Mouse (Mus musculus): Measurements from ENCODE around the gene Pik3ap1. TPM values are rescaled to one million over a fixed set of nuclear protein-coding genes. Genes with fewer than 3 reads are reported as not detected.
A peak's percentile ranks its signal among the peaks of the same experiment; 100 is the strongest.

The Pik3ap1 gene
- polyA plus RNA-seq, 1 experiment from 2014 or later = 1.6 TPM

DNA sequence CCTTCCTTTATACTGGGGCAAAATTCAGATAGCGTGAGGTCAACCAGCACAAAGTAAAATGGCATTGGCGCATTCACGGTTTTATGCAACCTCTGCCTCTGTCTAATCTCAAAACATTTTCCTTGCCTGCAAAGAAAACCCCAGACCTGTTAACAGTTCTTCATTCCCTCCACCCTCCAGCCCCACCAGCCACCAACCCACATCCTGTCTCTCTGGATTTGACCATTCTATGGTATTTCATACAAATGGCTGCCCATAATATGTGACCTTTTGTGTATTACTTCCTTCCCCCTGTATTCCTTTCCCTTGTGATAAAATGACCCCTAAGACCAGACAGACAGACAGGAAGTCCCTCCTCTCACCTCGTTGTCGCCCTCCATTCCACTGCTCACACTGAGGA lies 102.2 kb downstream of the Pik3ap1 start:
- no peak overlapping the region for H3K4me2 ChIP-seq (replicated peaks; ENCODE audit: low read depth, low read length)
- ATAC-seq (ENCODE audit: low FRiP score, low TSS enrichment) = no peak
- no peaks in the 10 kb centered on the region for H3K4me1 ChIP-seq (ENCODE audit: control insufficient read depth, insufficient read depth, low read length)
- H3K36me3 ChIP-seq (ENCODE audit: control insufficient read depth, insufficient read depth, low read length) = no peaks in the 10 kb centered on the region
- WGBS = 67% methylated on average over 5 of the region's 5 CpGs
- H3K27ac ChIP-seq (ENCODE audit: low read depth, low read length) = no peak overlapping the region
- 0 out of 2 replicates have a peak, but pooled peaks cover 5% of the 10 kb centered on the region for H3K27me3 ChIP-seq (ENCODE audit: control insufficient read depth, insufficient read depth, low read length)
- H3K4me3 ChIP-seq (ENCODE audit: low read length) = no peak overlapping the region
- no peak overlapping the region for H3K9ac ChIP-seq (ENCODE audit: low read depth, low read length)
- H3K9me3 ChIP-seq (ENCODE audit: control insufficient read depth, low read length) = no peaks in the 10 kb centered on the region

GRCm38 (mm10) chr19:41282216-41282615 lies 102.7 kb downstream of the Pik3ap1 start:
- H3K9me3 ChIP-seq (ENCODE audit: control insufficient read depth, low read length) = no peaks in the 10 kb centered on the region
- no peaks in the 10 kb centered on the region for H3K36me3 ChIP-seq (ENCODE audit: control insufficient read depth, insufficient read depth, low read length)
- no peak for ATAC-seq (ENCODE audit: low FRiP score, low TSS enrichment)
- 0 out of 2 replicates have a peak, but pooled peaks cover 5% of the 10 kb centered on the region for H3K27me3 ChIP-seq (ENCODE audit: control insufficient read depth, insufficient read depth, low read length)
- H3K4me2 ChIP-seq (replicated peaks; ENCODE audit: low read depth, low read length) = no peak overlapping the region
- no peaks in the 10 kb centered on the region for H3K4me1 ChIP-seq (ENCODE audit: control insufficient read depth, insufficient read depth, low read length)
- no peak overlapping the region for H3K4me3 ChIP-seq (ENCODE audit: low read length)
- 92% methylated on average over 4 of the region's 4 CpGs for WGBS
- H3K27ac ChIP-seq (ENCODE audit: low read depth, low read length) = no peak overlapping the region
- H3K9ac ChIP-seq (ENCODE audit: low read depth, low read length) = no peak overlapping the region

DNA sequence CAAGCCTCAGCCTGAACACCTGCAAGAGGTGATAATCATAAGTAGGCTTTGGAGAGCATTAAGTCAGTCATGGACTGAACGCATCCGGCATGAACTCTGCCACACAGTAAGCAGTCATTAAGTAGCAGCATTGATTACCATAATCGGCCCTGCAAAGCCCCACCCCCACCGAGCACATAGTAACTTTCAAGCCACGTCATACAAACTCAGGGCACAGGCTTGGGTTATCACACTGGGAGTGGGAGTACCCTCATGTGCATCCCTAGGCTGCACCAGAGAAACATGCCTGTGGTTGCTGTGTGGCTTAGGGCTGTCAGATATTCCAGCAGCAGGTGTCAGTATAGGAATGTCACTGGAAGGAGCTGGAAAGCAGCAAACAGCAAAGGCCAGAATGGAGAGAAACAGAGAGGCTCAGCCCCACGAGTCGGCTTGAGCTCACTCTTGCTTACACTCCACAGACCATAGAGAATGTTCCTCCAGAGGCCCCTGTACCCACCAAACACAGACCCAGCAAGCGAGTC lies 105.1 kb downstream of the Pik3ap1 start:
- 71% methylated on average over 8 of the region's 8 CpGs for WGBS
- H3K4me1 ChIP-seq (ENCODE audit: control insufficient read depth, insufficient read depth, low read length) = no peaks in the 10 kb centered on the region
- no peaks in the 10 kb centered on the region for H3K9me3 ChIP-seq (ENCODE audit: control insufficient read depth, low read length)
- no peaks in the 10 kb centered on the region for H3K36me3 ChIP-seq (ENCODE audit: control insufficient read depth, insufficient read depth, low read length)
- H3K9ac ChIP-seq (ENCODE audit: low read depth, low read length) = no peak overlapping the region
- no peaks in the 10 kb centered on the region for H3K27me3 ChIP-seq (ENCODE audit: control insufficient read depth, insufficient read depth, low read length)
- H3K27ac ChIP-seq (ENCODE audit: low read depth, low read length) = no peak overlapping the region
- no peak overlapping the region for H3K4me2 ChIP-seq (replicated peaks; ENCODE audit: low read depth, low read length)
- ATAC-seq (ENCODE audit: low FRiP score, low TSS enrichment) = no peak
- no peak overlapping the region for H3K4me3 ChIP-seq (ENCODE audit: low read length)

DNA sequence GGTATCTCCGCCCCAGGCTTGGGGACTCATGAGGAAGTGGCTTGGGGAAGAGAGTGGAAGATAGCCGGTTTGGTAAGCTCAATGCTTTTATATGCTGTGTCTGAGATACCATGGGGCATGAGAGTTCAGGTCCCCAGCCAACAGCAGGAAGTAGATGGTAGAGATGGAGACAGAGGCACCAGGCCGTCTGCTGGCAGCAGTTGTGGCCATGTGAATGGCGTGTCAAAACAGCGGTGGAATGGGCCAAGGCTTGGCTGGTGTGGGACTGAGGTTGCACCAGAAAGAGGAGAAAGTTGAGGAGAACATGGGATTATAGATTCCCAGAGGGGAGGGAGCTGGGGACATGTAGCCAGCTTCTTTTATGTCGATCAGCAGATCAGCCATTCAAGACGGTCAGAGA lies 106.3 kb downstream of the Pik3ap1 start:
- no peaks in the 10 kb centered on the region for H3K9me3 ChIP-seq (ENCODE audit: control insufficient read depth, low read length)
- no peak overlapping the region for H3K9ac ChIP-seq (ENCODE audit: low read depth, low read length)
- no peaks in the 10 kb centered on the region for H3K36me3 ChIP-seq (ENCODE audit: control insufficient read depth, insufficient read depth, low read length)
- H3K27ac ChIP-seq (ENCODE audit: low read depth, low read length) = no peak overlapping the region
- H3K4me3 ChIP-seq (ENCODE audit: low read length) = no peak overlapping the region
- no peaks in the 10 kb centered on the region for H3K4me1 ChIP-seq (ENCODE audit: control insufficient read depth, insufficient read depth, low read length)
- ATAC-seq (ENCODE audit: low FRiP score, low TSS enrichment) = no peak
- H3K4me2 ChIP-seq (replicated peaks; ENCODE audit: low read depth, low read length) = no peak overlapping the region
- 83% methylated on average over 7 of the region's 7 CpGs for WGBS
- H3K27me3 ChIP-seq (ENCODE audit: control insufficient read depth, insufficient read depth, low read length) = no peaks in the 10 kb centered on the region

GRCm38 (mm10) chr19:41275588-41275987 lies 109.3 kb downstream of the Pik3ap1 start:
- Histone ChIP-seq H3K4me1 (ENCODE audit: control insufficient read depth, insufficient read depth, low read length) (no peaks in the 10 kb centered on the region), H3K9ac (ENCODE audit: low read depth, low read length) (no peak overlapping the region), H3K4me2 (replicated peaks; ENCODE audit: low read depth, low read length) (no peak overlapping the region), H3K27ac (ENCODE audit: low read depth, low read length) (no peak overlapping the region), H3K36me3 (ENCODE audit: control insufficient read depth, insufficient read depth, low read length) (no peaks in the 10 kb centered on the region), H3K27me3 (ENCODE audit: control insufficient read depth, insufficient read depth, low read length) (no peaks in the 10 kb centered on the region), H3K9me3 (ENCODE audit: control insufficient read depth, low read length) (no peaks in the 10 kb centered on the region), H3K4me3 (ENCODE audit: low read length) (no peak overlapping the region)
- WGBS = 78% methylated on average over 3 of the region's 3 CpGs
- no peak for ATAC-seq (ENCODE audit: low FRiP score, low TSS enrichment)

DNA sequence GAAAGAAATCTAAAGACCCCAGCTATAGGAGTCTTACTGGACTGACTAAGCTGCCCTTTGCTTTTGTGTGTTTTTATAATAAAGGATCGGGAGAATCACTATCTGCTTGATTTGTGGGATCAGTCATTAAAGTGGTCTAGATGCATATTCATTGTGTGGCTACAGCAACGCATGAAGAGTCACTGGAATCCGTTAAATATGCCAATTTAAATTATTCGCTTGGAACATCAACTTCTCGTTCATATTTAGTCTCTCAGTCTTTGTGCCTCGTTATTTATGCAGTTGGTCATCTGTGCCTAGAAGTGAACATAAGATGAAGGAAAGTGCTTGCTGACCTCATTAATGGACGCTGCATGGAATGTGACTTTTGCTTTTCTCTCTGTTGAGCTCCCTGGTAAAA lies 114.0 kb downstream of the Pik3ap1 start:
- H3K36me3 ChIP-seq (ENCODE audit: control insufficient read depth, insufficient read depth, low read length) = no peaks in the 10 kb centered on the region
- H3K27me3 ChIP-seq (ENCODE audit: control insufficient read depth, insufficient read depth, low read length) = no peaks in the 10 kb centered on the region
- H3K4me2 ChIP-seq (replicated peaks; ENCODE audit: low read depth, low read length) = no peak overlapping the region
- no peak for ATAC-seq (ENCODE audit: low FRiP score, low TSS enrichment)
- no peaks in the 10 kb centered on the region for H3K4me1 ChIP-seq (ENCODE audit: control insufficient read depth, insufficient read depth, low read length)
- 74% methylated on average over 7 of the region's 7 CpGs for WGBS
- no peak overlapping the region for H3K9ac ChIP-seq (ENCODE audit: low read depth, low read length)
- H3K27ac ChIP-seq (ENCODE audit: low read depth, low read length) = no peak overlapping the region
- no peak overlapping the region for H3K4me3 ChIP-seq (ENCODE audit: low read length)
- no peaks in the 10 kb centered on the region for H3K9me3 ChIP-seq (ENCODE audit: control insufficient read depth, low read length)

DNA sequence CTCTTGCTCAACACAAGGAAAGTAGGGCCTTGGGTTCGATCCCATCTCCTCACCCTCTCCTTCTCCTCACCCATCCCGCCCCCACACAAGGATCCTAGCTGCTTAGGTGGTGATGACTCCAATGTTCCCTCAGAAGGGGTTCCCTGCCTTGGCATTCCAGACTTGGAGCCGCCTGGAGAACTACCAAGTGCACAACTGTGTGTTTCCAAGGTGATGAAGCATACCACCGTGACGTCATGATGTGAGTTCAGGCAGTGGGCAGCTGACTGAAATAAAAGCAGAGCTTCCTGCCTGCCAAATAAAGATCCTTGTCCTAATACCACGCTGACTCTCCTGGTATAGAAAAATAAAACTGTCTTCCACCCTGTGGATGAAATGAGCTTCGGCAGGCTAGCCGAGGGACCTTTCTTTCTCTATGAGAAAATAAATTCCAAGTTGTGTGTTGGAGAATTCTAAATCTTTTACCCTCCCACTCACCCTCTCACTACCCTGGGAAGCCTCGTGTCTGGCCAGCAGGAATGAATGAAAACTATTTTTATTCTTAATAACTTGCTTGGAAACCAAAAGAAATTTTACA lies 114.7 kb downstream of the Pik3ap1 start:
- no peaks in the 10 kb centered on the region for H3K4me1 ChIP-seq (ENCODE audit: control insufficient read depth, insufficient read depth, low read length)
- H3K27ac ChIP-seq (ENCODE audit: low read depth, low read length) = no peak overlapping the region
- H3K9ac ChIP-seq (ENCODE audit: low read depth, low read length) = no peak overlapping the region
- H3K4me2 ChIP-seq (replicated peaks; ENCODE audit: low read depth, low read length) = no peak overlapping the region
- H3K36me3 ChIP-seq (ENCODE audit: control insufficient read depth, insufficient read depth, low read length) = no peaks in the 10 kb centered on the region
- WGBS = 55% methylated on average over 9 of the region's 9 CpGs
- H3K27me3 ChIP-seq (ENCODE audit: control insufficient read depth, insufficient read depth, low read length) = no peaks in the 10 kb centered on the region
- H3K4me3 ChIP-seq (ENCODE audit: low read length) = no peak overlapping the region
- ATAC-seq (ENCODE audit: low FRiP score, low TSS enrichment) = peak; percentile 71; the same call in 1 of the 2 replicates
- no peaks in the 10 kb centered on the region for H3K9me3 ChIP-seq (ENCODE audit: control insufficient read depth, low read length)

GRCm38 (mm10) chr19:41266251-41266901 lies 118.5 kb downstream of the Pik3ap1 start:
- no peaks in the 10 kb centered on the region for H3K9me3 ChIP-seq (ENCODE audit: control insufficient read depth, low read length)
- peaks cover 5% of the 10 kb centered on the region; the same call in 1 of the 2 replicates for H3K4me1 ChIP-seq (ENCODE audit: control insufficient read depth, insufficient read depth, low read length)
- no peaks in the 10 kb centered on the region for H3K27me3 ChIP-seq (ENCODE audit: control insufficient read depth, insufficient read depth, low read length)
- H3K36me3 ChIP-seq (ENCODE audit: control insufficient read depth, insufficient read depth, low read length) = no peaks in the 10 kb centered on the region
- no peak overlapping the region for H3K4me2 ChIP-seq (replicated peaks; ENCODE audit: low read depth, low read length)
- ATAC-seq (ENCODE audit: low FRiP score, low TSS enrichment) = no peak
- no peak overlapping the region for H3K4me3 ChIP-seq (ENCODE audit: low read length)
- H3K9ac ChIP-seq (ENCODE audit: low read depth, low read length) = no peak overlapping the region
- H3K27ac ChIP-seq (ENCODE audit: low read depth, low read length) = no peak overlapping the region
- WGBS = 58% methylated on average over 8 of the region's 8 CpGs

GRCm38 (mm10) chr19:41264331-41264799 lies 120.5 kb downstream of the Pik3ap1 start:
- peak overlapping the region; percentile 95 for H3K4me3 ChIP-seq (ENCODE audit: low read length)
- H3K36me3 ChIP-seq (ENCODE audit: control insufficient read depth, insufficient read depth, low read length) = no peaks in the 10 kb centered on the region
- H3K27ac ChIP-seq (ENCODE audit: low read depth, low read length) = peak overlapping the region; percentile 98
- no peaks in the 10 kb centered on the region for H3K9me3 ChIP-seq (ENCODE audit: control insufficient read depth, low read length)
- H3K4me1 ChIP-seq (ENCODE audit: control insufficient read depth, insufficient read depth, low read length) = peaks cover 10% of the 10 kb centered on the region; the same call in 1 of the 2 replicates
- no peak for ATAC-seq (ENCODE audit: low FRiP score, low TSS enrichment)
- 33% methylated on average over 13 of the region's 13 CpGs for WGBS
- peak overlapping the region; percentile 98 for H3K9ac ChIP-seq (ENCODE audit: low read depth, low read length)
- H3K27me3 ChIP-seq (ENCODE audit: control insufficient read depth, insufficient read depth, low read length) = no peaks in the 10 kb centered on the region
- H3K4me2 ChIP-seq (replicated peaks; ENCODE audit: low read depth, low read length) = peak overlapping the region; percentile 45

Measured in kidney, embryonic 14.5 days (tissue).